Mouse (Mus musculus) kidney, adult 18-20 months (tissue): ENCODE measurements around the gene Snapc4.

ENCODE experiments used
- DNase-seq: peaks from one replicate; pipeline ENCODE4 v3.0.0; 2021

Gene Snapc4

GRCm38 (mm10) chr2:26338302-26339203, 41.9 kb downstream of the Snapc4 start:
- DNase-seq: no peak

GRCm38 (mm10) chr2:26330702-26331101, 49.8 kb downstream of the Snapc4 start:
- no peak for DNase-seq

GRCm38 (mm10) chr2:26330056-26330468, 50.4 kb downstream of the Snapc4 start:
- DNase-seq: no peak

- DNase-seq: no peak
Observed at GRCm38 (mm10) chr2:26329402-26329801, 51.1 kb downstream of the Snapc4 start.

GRCm38 (mm10) chr2:26327852-26328251, 52.6 kb downstream of the Snapc4 start:
- no peak for DNase-seq

GRCm38 (mm10) chr2:26325386-26326181, 54.9 kb downstream of the Snapc4 start:
- DNase-seq: peak; percentile 60

GRCm38 (mm10) chr2:26324917-26325316, 55.5 kb downstream of the Snapc4 start:
- no peak for DNase-seq

- DNase-seq: no peak
Observed at GRCm38 (mm10) chr2:26323589-26324325, 56.7 kb downstream of the Snapc4 start.

- no peak for DNase-seq
Observed at GRCm38 (mm10) chr2:26320245-26321185, 59.9 kb downstream of the Snapc4 start.

GRCm38 (mm10) chr2:26319519-26320244, 60.8 kb downstream of the Snapc4 start:
- DNase-seq: no peak

- no peak for DNase-seq
Observed at GRCm38 (mm10) chr2:26319109-26319508, 61.3 kb downstream of the Snapc4 start.

- no peak for DNase-seq
Observed at GRCm38 (mm10) chr2:26317991-26318672, 62.3 kb downstream of the Snapc4 start.

- no peak for DNase-seq
Observed at GRCm38 (mm10) chr2:26317371-26317770, 63.1 kb downstream of the Snapc4 start.

- DNase-seq: no peak
Observed at GRCm38 (mm10) chr2:26316576-26317246, 63.7 kb downstream of the Snapc4 start.

GRCm38 (mm10) chr2:26315925-26316311, 64.5 kb downstream of the Snapc4 start:
- DNase-seq: peak; percentile 57

GRCm38 (mm10) chr2:26315072-26315924, 65.2 kb downstream of the Snapc4 start, which contains the start of gene Gpsm1:
TSS of gene Gpsm1 (plus strand) at chr2:26315515.
- DNase-seq: peak; percentile 79

- DNase-seq: peak; percentile 41
Observed at GRCm38 (mm10) chr2:26314281-26315071, 66.0 kb downstream of the Snapc4 start.

GRCm38 (mm10) chr2:26313394-26313793, 67.1 kb downstream of the Snapc4 start:
- no peak for DNase-seq
